ENCODE assay signal across 17 mouse cellular contexts in genomic region chr2:160321829-160322228, GRCm38 (mm10). TPM values are rescaled to one million over a fixed set of nuclear protein-coding genes. Genes with fewer than 3 reads are reported as not detected.
DNase-seq lines count a peak whose midpoint lies in the region; ATAC-seq lines count a peak whose summit lies in the region.
"Had no signal": no experiment of that assay in that cellular context is flagged by ENCODE, and none has a peak within 500 bp of the region (broad histone marks: within the 10 kb centered on the region; RNA-seq: fewer than 3 reads in every experiment).

No protein-coding gene starts in this region.

- no peak overlapping the region for H3K27ac ChIP-seq in heart, embryonic 12.5 days (ENCODE audit: poor library complexity, severe bottlenecking)
- H3K27ac ChIP-seq: forebrain, embryonic 15.5 days; left cerebral cortex, adult 2 months; limb, embryonic 15.5 days; neural tube, embryonic 12.5 days had no signal

- intact Hi-C loops in heart, postnatal 25 days (cut with DNase I): no loop called here

- no peak overlapping the region for H3K9ac ChIP-seq in heart, embryonic 12.5 days
- H3K9ac ChIP-seq: forebrain, embryonic 15.5 days; limb, embryonic 15.5 days; neural tube, embryonic 12.5 days had no signal

- H3K4me2 ChIP-seq in heart, embryonic 12.5 days: peak overlapping the region; percentile 26
- H3K4me2 ChIP-seq: forebrain, embryonic 15.5 days; limb, embryonic 15.5 days; neural tube, embryonic 12.5 days had no signal

- 21% methylated on average over 4 of the region's 4 CpGs for WGBS in heart, embryonic 12.5 days

- ATAC-seq in heart, embryonic 12.5 days (ENCODE audit: insufficient number of reproducible peaks, low FRiP score): peak; percentile 58; the same call in 1 of the 2 replicates
- ATAC-seq: forebrain, embryonic 15.5 days; hindbrain, embryonic 16.5 days had no signal

- H3K4me1 ChIP-seq in heart, embryonic 12.5 days (replicated peaks): peaks cover 33% of the 10 kb centered on the region
- H3K4me1 ChIP-seq: forebrain, embryonic 15.5 days had no signal

- no peaks in the 10 kb centered on the region for H3K36me3 ChIP-seq in heart, embryonic 12.5 days
- H3K36me3 ChIP-seq: forebrain, embryonic 15.5 days; limb, embryonic 15.5 days; neural tube, embryonic 12.5 days had no signal

- peaks cover 8% of the 10 kb centered on the region; the same call in 1 of the 2 replicates for H3K27me3 ChIP-seq in heart, embryonic 12.5 days (replicated peaks)
- H3K27me3 ChIP-seq: forebrain, embryonic 15.5 days; limb, embryonic 15.5 days; neural tube, embryonic 12.5 days had no signal

- H3K4me3 ChIP-seq in heart, embryonic 12.5 days: no peak overlapping the region
- H3K4me3 ChIP-seq: forebrain, embryonic 15.5 days; left cerebral cortex, adult 2 months; limb, embryonic 15.5 days; neural tube, embryonic 12.5 days had no signal

- H3K9me3 ChIP-seq in heart, embryonic 12.5 days (replicated peaks): no peaks in the 10 kb centered on the region
- H3K9me3 ChIP-seq: forebrain, embryonic 15.5 days; limb, embryonic 15.5 days; neural tube, embryonic 12.5 days had no signal

- peak; percentile 93 for DNase-seq in heart, adult 11 months
- no peak for DNase-seq in heart, postnatal 25 days (ENCODE audit: low spot score)
- peak; percentile 19 for DNase-seq in lung, postnatal 10 days
- no peak for DNase-seq in lung, postnatal 25 days (ENCODE audit: low spot score)
- DNase-seq in right cerebral cortex, adult 18-20 months: no peak
- DNase-seq in spleen, postnatal 36 days (ENCODE audit: low spot score in 2 of 2): no peak
- DNase-seq: adrenal gland, adult 8-10 months; lung, postnatal 36 days; midbrain, embryonic 14.5 days; thymus, postnatal 25 days had no signal

RNA-seq across cellular contexts. Expression of gene Gm826, which starts 12.1 kb away (rescaled TPM):
- total RNA-seq in heart, postnatal 25 days (2021): 1 to 10 TPM; 8.1 to 9.4 TPM
- polyA plus RNA-seq in heart, embryonic 12.5 days (2016; fragmentation: Nextera tagmentation; extraction: Ambion mirVana): 25.5 and 32.2 TPM in 2 replicates
- total RNA-seq: granulocyte monocyte progenitor cell, adult 5-6 weeks; left cerebral cortex, adult 2 months had no signal
- polyA plus RNA-seq: hindbrain, embryonic 16.5 days had no signal

RNA-seq across cellular contexts. Expression of gene Mafb, which starts 45.0 kb away (rescaled TPM):
- 10 to 100 TPM; 11.2 to 13.1 TPM for total RNA-seq in heart, postnatal 25 days (2021)
- polyA plus RNA-seq in heart, embryonic 12.5 days (2016; fragmentation: Nextera tagmentation; extraction: Ambion mirVana): 7.0 and 7.8 TPM in 2 replicates
- total RNA-seq: granulocyte monocyte progenitor cell, adult 5-6 weeks had no signal

Comparison
In these comparisons a context has a peak if more than half of its experiments do, and no peak if none do; other contexts are left out.
1. DNase-seq: peak in heart, adult 11 months (single experiment) and lung, postnatal 10 days (single experiment); none in heart, postnatal 25 days (single experiment), lung, postnatal 25 days (single experiment), right cerebral cortex, adult 18-20 months (single experiment) and spleen, postnatal 36 days (0 of 2).